Mouse (Mus musculus): ENCODE data around the gene Ms4a4c. TPM values are rescaled to one million over a fixed set of nuclear protein-coding genes. Genes with fewer than 3 reads are reported as not detected.
"Not testable (repeated sequence)": the region's sequence is repeated elsewhere in the genome, so short reads cannot be mapped to it uniquely, and the experiment has no call there.

The Ms4a4c gene
- total and polyA plus RNA-seq, 3 experiments = 0.38 to 0.60 (median 0.54) TPM

- Histone ChIP-seq H3K36me3 (replicated peaks in 1 of 2; ENCODE audit: control insufficient read depth in 1 of 2, insufficient read depth in 1 of 2, low read length in 1 of 2) (no peaks in the 10 kb centered on the region), H3K27ac (ENCODE audit: insufficient read depth, low read depth) (no peak overlapping the region), H3K79me2 (replicated peaks; ENCODE audit: control insufficient read depth, extremely low read depth, insufficient read depth, poor library complexity, severe bottlenecking) (no peaks in the 10 kb centered on the region), H3K27me3 (replicated peaks) (no peaks in the 10 kb centered on the region), H3K9ac (ENCODE audit: insufficient read depth, low read depth) (no peak overlapping the region), H3K9me3 (replicated peaks; ENCODE audit: low read length) (no peaks in the 10 kb centered on the region), H3K4me2 (ENCODE audit: insufficient read depth, low read depth, poor library complexity, severe bottlenecking) (no peak overlapping the region), H3K4me1 (ENCODE audit: control insufficient read depth in 1 of 2, insufficient read depth in 2 of 2) (no peaks in the 10 kb centered on the region), H3K4me3 (replicated peaks in 1 of 3; ENCODE audit: low read depth in 2 of 3, low read length in 2 of 3, poor library complexity in 1 of 3) (no peak overlapping the region)
- no peak for DNase-seq (ENCODE audit: extremely low read depth)
- in situ Hi-C loops (cut with MboI; ENCODE audit: low pct_ligation_motif_present, low pct_unique_long_range_greater_than_20kb, low sequenced_read_pairs) (no loop called here), dilution Hi-C loops (cut with MboI; ENCODE audit: extremely low pct_ligation_motif_present, extremely low pct_unique_long_range_greater_than_20kb, low sequenced_read_pairs) (no loop called here)
- no peak for TF ChIP-seq ZKSCAN1 (IDR thresholded peaks at IDR 0.05; ENCODE audit: borderline replicate concordance, low read depth, low read length)
- no peak for TF ChIP-seq MAX (IDR thresholded peaks at IDR 0.05; ENCODE audit: low read length)
- TF ChIP-seq CHD1 (IDR thresholded peaks at IDR 0.05; ENCODE audit: low read depth, low read length) = no peak
- TF ChIP-seq NELFE (IDR thresholded peaks at IDR 0.05; ENCODE audit: low read depth, low read length) = no peak
- no peak for TF ChIP-seq POLR2AphosphoS2 (IDR thresholded peaks at IDR 0.05; ENCODE audit: low read depth, low read length)
- TF ChIP-seq RAD21 (IDR thresholded peaks at IDR 0.05; ENCODE audit: low read depth, low read length) = no peak
- TF ChIP-seq SMC3 (IDR thresholded peaks at IDR 0.05; ENCODE audit: low read depth, low read length) = no peak
- TF ChIP-seq HCFC1 (IDR thresholded peaks at IDR 0.05; ENCODE audit: low read depth, low read length) = no peak
- TF ChIP-seq PAX5 (IDR thresholded peaks at IDR 0.05; ENCODE audit: low read length) = no peak
Observed at GRCm38 (mm10) chr19:11443964-11444363, 39.4 kb downstream of the Ms4a4c start.

GRCm38 (mm10) chr19:11447238-11447637 lies 42.7 kb downstream of the Ms4a4c start:
- Histone ChIP-seq H3K4me1 (ENCODE audit: control insufficient read depth in 1 of 2, insufficient read depth in 2 of 2) (no peaks in the 10 kb centered on the region), H3K36me3 (replicated peaks in 1 of 2; ENCODE audit: control insufficient read depth in 1 of 2, insufficient read depth in 1 of 2, low read length in 1 of 2) (no peaks in the 10 kb centered on the region), H3K9ac (ENCODE audit: insufficient read depth, low read depth) (no peak overlapping the region), H3K79me2 (replicated peaks; ENCODE audit: control insufficient read depth, extremely low read depth, insufficient read depth, poor library complexity, severe bottlenecking) (no peaks in the 10 kb centered on the region), H3K27ac (ENCODE audit: insufficient read depth, low read depth) (no peak overlapping the region), H3K9me3 (replicated peaks; ENCODE audit: low read length) (no peaks in the 10 kb centered on the region), H3K4me2 (ENCODE audit: insufficient read depth, low read depth, poor library complexity, severe bottlenecking) (no peak overlapping the region), H3K4me3 (replicated peaks in 1 of 3; ENCODE audit: low read depth in 2 of 3, low read length in 2 of 3, poor library complexity in 1 of 3) (no peak overlapping the region), H3K27me3 (replicated peaks) (no peaks in the 10 kb centered on the region)
- dilution Hi-C loops (cut with MboI; ENCODE audit: extremely low pct_ligation_motif_present, extremely low pct_unique_long_range_greater_than_20kb, low sequenced_read_pairs) = no loop called here
- TF ChIP-seq NRF1 (IDR thresholded peaks at IDR 0.05; ENCODE audit: low read depth, low read length) (no peak), EP300 (IDR thresholded peaks at IDR 0.05; ENCODE audit: low read length) (no peak), USF1 (IDR thresholded peaks at IDR 0.05; ENCODE audit: low read depth, low read length) (no peak), SIN3A (IDR thresholded peaks at IDR 0.05; ENCODE audit: low read length) (no peak), POLR2A (IDR thresholded peaks at IDR 0.05; ENCODE audit: low read depth, low read length) (no peak), CHD2 (IDR thresholded peaks at IDR 0.05; ENCODE audit: low read length) (no peak), CHD1 (IDR thresholded peaks at IDR 0.05; ENCODE audit: low read depth, low read length) (no peak), IRF4 (IDR thresholded peaks at IDR 0.05; ENCODE audit: low read depth, low read length) (no peak), RCOR1 (conservative IDR thresholded peaks at IDR 0.05; ENCODE audit: low read depth, low read length) (no peak), ZC3H11A (IDR thresholded peaks at IDR 0.05; ENCODE audit: low read depth, low read length) (no peak), MAX (IDR thresholded peaks at IDR 0.05; ENCODE audit: low read length) (no peak), PAX5 (IDR thresholded peaks at IDR 0.05; ENCODE audit: low read length) (no peak), ETS1 (conservative IDR thresholded peaks at IDR 0.05; ENCODE audit: low read depth, low read length) (no peak), GABPA (IDR thresholded peaks at IDR 0.05; ENCODE audit: insufficient replicate concordance, low read depth, low read length) (no peak), TCF12 (IDR thresholded peaks at IDR 0.05; ENCODE audit: low read depth, low read length) (no peak), RAD21 (IDR thresholded peaks at IDR 0.05; ENCODE audit: low read depth, low read length) (no peak), MYC (IDR thresholded peaks at IDR 0.05; ENCODE audit: low read depth, low read length) (no peak), MAZ (IDR thresholded peaks at IDR 0.05; ENCODE audit: low read depth, low read length) (no peak)
- DNase-seq (ENCODE audit: extremely low read depth) = no peak
- in situ Hi-C loops (cut with MboI; ENCODE audit: low pct_ligation_motif_present, low pct_unique_long_range_greater_than_20kb, low sequenced_read_pairs) = no loop called here

DNA sequence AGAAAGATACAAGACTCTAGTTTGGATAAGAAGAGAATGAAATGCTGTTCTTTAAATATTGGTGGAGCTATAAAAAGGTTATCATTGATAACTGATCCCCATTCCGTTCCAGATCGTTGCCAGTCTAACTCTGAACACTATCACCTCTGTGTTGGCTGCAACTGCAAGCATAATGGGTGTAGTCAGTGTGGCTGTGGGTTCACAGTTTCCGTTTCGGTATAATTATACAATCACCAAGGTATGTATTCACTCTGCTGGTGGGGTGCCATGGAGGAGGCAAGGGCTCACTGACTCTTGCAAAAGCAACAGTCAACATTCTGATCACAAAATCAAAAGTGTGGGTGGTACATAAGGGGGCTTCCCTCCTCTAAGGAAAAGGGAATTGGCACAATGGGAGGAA lies 54.5 kb downstream of the Ms4a4c start:
- dilution Hi-C loops (cut with MboI; ENCODE audit: extremely low pct_ligation_motif_present, extremely low pct_unique_long_range_greater_than_20kb, low sequenced_read_pairs); H3K9ac ChIP-seq (ENCODE audit: insufficient read depth, low read depth); DNase-seq (ENCODE audit: extremely low read depth); H3K4me1 ChIP-seq (ENCODE audit: control insufficient read depth in 1 of 2, insufficient read depth in 2 of 2); H3K4me3 ChIP-seq (replicated peaks in 1 of 3; ENCODE audit: low read depth in 2 of 3, low read length in 2 of 3, poor library complexity in 1 of 3); H3K27me3 ChIP-seq (replicated peaks); in situ Hi-C loops (cut with MboI; ENCODE audit: low pct_ligation_motif_present, low pct_unique_long_range_greater_than_20kb, low sequenced_read_pairs); H3K4me2 ChIP-seq (ENCODE audit: insufficient read depth, low read depth, poor library complexity, severe bottlenecking); H3K9me3 ChIP-seq (replicated peaks; ENCODE audit: low read length); H3K36me3 ChIP-seq (replicated peaks in 1 of 2; ENCODE audit: control insufficient read depth in 1 of 2, insufficient read depth in 1 of 2, low read length in 1 of 2); H3K27ac ChIP-seq (ENCODE audit: insufficient read depth, low read depth); H3K79me2 ChIP-seq (replicated peaks; ENCODE audit: control insufficient read depth, extremely low read depth, insufficient read depth, poor library complexity, severe bottlenecking): not testable (repeated sequence)
